Mouse (Mus musculus): ENCODE results near the gene Cfap54.

Cfap54 gene

GRCm38 (mm10) chr10:93053315-93053714, 28.1 kb downstream of the Cfap54 start:
- DNase-seq (ENCODE audit: low spot score): no peak

GRCm38 (mm10) chr10:93051016-93051726, 30.2 kb downstream of the Cfap54 start:
- peak; percentile 34 for DNase-seq (ENCODE audit: low spot score)

- no peak for DNase-seq (ENCODE audit: low spot score)
Measured at GRCm38 (mm10) chr10:93050571-93050970, 30.8 kb downstream of the Cfap54 start.

GRCm38 (mm10) chr10:93043195-93043594, 38.2 kb downstream of the Cfap54 start:
- no peak for DNase-seq (ENCODE audit: low spot score)

GRCm38 (mm10) chr10:93041850-93042249, 39.6 kb downstream of the Cfap54 start:
- DNase-seq (ENCODE audit: low spot score): no peak

GRCm38 (mm10) chr10:93041392-93041791, 40.0 kb downstream of the Cfap54 start:
- no peak for DNase-seq (ENCODE audit: low spot score)

GRCm38 (mm10) chr10:93036532-93036931, 44.9 kb downstream of the Cfap54 start:
- DNase-seq (ENCODE audit: low spot score): no peak

GRCm38 (mm10) chr10:93035489-93035888, 45.9 kb downstream of the Cfap54 start:
- DNase-seq (ENCODE audit: low spot score): no peak

GRCm38 (mm10) chr10:93023295-93023694, 58.1 kb downstream of the Cfap54 start:
- no peak for DNase-seq (ENCODE audit: low spot score)

- DNase-seq (ENCODE audit: low spot score): peak; percentile 8
Measured at GRCm38 (mm10) chr10:93014059-93014795, 67.2 kb downstream of the Cfap54 start.

- DNase-seq (ENCODE audit: low spot score): no peak
Measured at GRCm38 (mm10) chr10:93011085-93011484, 70.3 kb downstream of the Cfap54 start.

GRCm38 (mm10) chr10:93006970-93007369, 74.4 kb downstream of the Cfap54 start:
- no peak for DNase-seq (ENCODE audit: low spot score)

GRCm38 (mm10) chr10:93006405-93006804, 75.0 kb downstream of the Cfap54 start:
- no peak for DNase-seq (ENCODE audit: low spot score)

GRCm38 (mm10) chr10:92998536-92998935, 82.9 kb downstream of the Cfap54 start:
- no peak for DNase-seq (ENCODE audit: low spot score)

GRCm38 (mm10) chr10:92995186-92995585, 86.2 kb downstream of the Cfap54 start:
- DNase-seq (ENCODE audit: low spot score): no peak

- DNase-seq (ENCODE audit: low spot score): no peak
Measured at GRCm38 (mm10) chr10:92994340-92994739, 87.1 kb downstream of the Cfap54 start.

- no peak for DNase-seq (ENCODE audit: low spot score)
Measured at GRCm38 (mm10) chr10:92992526-92992925, 88.9 kb downstream of the Cfap54 start.

GRCm38 (mm10) chr10:92990576-92990975, 90.8 kb downstream of the Cfap54 start:
- no peak for DNase-seq (ENCODE audit: low spot score)

- no peak for DNase-seq (ENCODE audit: low spot score)
Measured at GRCm38 (mm10) chr10:92965134-92965533, 116.3 kb downstream of the Cfap54 start.

GRCm38 (mm10) chr10:92950044-92950443, 131.4 kb downstream of the Cfap54 start:
- no peak for DNase-seq (ENCODE audit: low spot score)

GRCm38 (mm10) chr10:92942848-92943645, 138.4 kb downstream of the Cfap54 start:
- no peak for DNase-seq (ENCODE audit: low spot score)

GRCm38 (mm10) chr10:92941616-92942015, 139.8 kb downstream of the Cfap54 start:
- no peak for DNase-seq (ENCODE audit: low spot score)

All from ovary, adult 18-20 months (tissue).